Mouse (Mus musculus): ENCODE results near the gene Gm13287. TPM values are rescaled to one million over a fixed set of nuclear protein-coding genes. Genes with fewer than 3 reads are reported as not detected.
"Not testable (repeated sequence)": the region's sequence is repeated elsewhere in the genome, so short reads cannot be mapped to it uniquely, and the experiment has no call there.

Gene Gm13287
- polyA plus RNA-seq, 2 experiments: not detected

DNA sequence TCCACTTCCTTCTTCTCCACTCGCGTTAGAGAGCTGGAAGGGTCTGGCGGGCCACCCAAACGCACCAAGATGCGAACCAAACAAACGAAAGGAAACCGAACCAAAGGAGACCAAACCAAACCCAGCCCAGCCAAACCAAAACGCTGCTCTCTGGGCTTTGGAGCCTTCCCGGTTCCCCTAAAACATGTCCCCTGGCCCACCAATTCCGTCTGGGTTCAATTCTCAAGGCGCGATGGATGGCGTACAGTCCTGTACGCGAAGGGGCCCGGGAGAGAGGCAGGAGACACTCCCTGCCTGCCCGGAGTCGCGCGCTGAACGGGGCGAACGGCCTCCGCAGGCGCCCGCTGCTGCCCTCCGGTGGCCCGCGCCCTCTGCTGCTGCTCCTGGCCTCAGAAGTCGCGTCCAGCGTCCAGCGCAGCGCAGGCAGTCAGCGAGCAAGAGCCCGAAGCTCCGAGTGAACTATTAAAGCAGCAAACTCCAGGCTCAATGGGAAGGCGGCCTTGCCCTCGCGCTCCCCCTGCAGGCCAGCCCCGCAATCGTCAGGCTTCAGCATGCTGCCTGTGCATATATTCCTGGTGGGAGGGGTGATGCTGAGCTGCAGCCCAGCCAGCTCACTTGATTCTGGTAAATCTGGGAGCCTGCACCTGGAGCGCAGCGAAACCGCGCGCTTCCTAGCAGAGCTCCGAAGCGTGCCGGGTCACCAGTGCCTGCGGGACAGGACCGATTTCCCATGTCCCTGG lies 8.9 kb upstream of the Gm13287 start, which contains the start of gene Gm13275:
Gm13275 (plus strand) TSS at position 552 of the 740 bp plus-strand sequence.
- WGBS (ENCODE audit: insufficient replicate concordance): 0% methylated on average over 9 of the region's 52 CpGs
- H3K9ac ChIP-seq (replicated peaks); H3K36me3 ChIP-seq (replicated peaks; ENCODE audit: control insufficient read depth, insufficient read depth, low read depth); H3K9me3 ChIP-seq (ENCODE audit: control insufficient read depth, low read length); DNase-seq (ENCODE audit: low read depth in 3 of 3, low spot score in 3 of 3); H3K4me1 ChIP-seq (replicated peaks; ENCODE audit: control insufficient read depth in 2 of 2, insufficient read depth in 2 of 2, low read length in 1 of 2); H3K4me2 ChIP-seq (ENCODE audit: low read depth); H3K27ac ChIP-seq; ATAC-seq (ENCODE audit: insufficient read depth); H3K4me3 ChIP-seq (ENCODE audit: insufficient read depth in 1 of 2, low read depth in 2 of 2, low read length in 2 of 2); H3K27me3 ChIP-seq (ENCODE audit: control insufficient read depth, insufficient read depth, low read length): not testable (repeated sequence)
- TF ChIP-seq CTCF (IDR thresholded peaks at IDR 0.05; ENCODE audit: low read depth): peak; percentile 43

DNA sequence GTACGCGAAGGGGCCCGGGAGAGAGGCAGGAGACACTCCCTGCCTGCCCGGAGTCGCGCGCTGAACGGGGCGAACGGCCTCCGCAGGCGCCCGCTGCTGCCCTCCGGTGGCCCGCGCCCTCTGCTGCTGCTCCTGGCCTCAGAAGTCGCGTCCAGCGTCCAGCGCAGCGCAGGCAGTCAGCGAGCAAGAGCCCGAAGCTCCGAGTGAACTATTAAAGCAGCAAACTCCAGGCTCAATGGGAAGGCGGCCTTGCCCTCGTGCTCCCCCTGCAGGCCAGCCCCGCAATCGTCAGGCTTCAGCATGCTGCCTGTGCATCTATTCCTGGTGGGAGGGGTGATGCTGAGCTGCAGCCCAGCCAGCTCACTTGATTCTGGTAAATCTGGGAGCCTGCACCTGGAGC lies 6.0 kb upstream of the Gm13287 start, which contains the start of gene Gm13279:
Gm13279 (plus strand) TSS at position 301 of the 400 bp plus-strand sequence.
- no CpG with 5 or more reads among the region's 28 CpGs for WGBS (ENCODE audit: insufficient replicate concordance)
- not testable (repeated sequence) for DNase-seq (ENCODE audit: low read depth in 3 of 3, low spot score in 3 of 3); H3K4me3 ChIP-seq (ENCODE audit: insufficient read depth in 1 of 2, low read depth in 2 of 2, low read length in 2 of 2); H3K4me1 ChIP-seq (replicated peaks; ENCODE audit: control insufficient read depth in 2 of 2, insufficient read depth in 2 of 2, low read length in 1 of 2); H3K27me3 ChIP-seq (ENCODE audit: control insufficient read depth, insufficient read depth, low read length); H3K27ac ChIP-seq; H3K36me3 ChIP-seq (replicated peaks; ENCODE audit: control insufficient read depth, insufficient read depth, low read depth); H3K9ac ChIP-seq (replicated peaks); H3K9me3 ChIP-seq (ENCODE audit: control insufficient read depth, low read length); H3K4me2 ChIP-seq (ENCODE audit: low read depth); ATAC-seq (ENCODE audit: insufficient read depth)

DNA sequence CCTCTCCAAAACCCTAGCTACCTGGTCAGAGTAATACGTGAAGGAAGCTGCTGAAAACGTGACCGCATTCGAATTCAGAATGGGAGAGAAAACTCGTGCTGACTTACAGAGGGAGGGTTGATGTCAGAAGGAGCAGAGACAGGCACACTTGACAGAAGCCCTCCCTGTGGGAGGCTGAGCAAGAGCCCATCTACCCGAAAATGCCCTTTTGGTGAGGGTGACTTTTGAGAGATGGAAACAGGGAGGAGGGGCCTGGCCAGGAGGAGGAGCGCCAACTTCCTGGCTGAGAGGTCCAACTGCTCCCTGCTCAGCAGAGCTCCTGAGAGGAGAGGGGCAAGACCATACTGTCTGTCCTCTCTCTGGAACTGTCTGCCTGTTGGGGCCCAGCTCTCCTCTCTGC lies 3.7 kb upstream of the Gm13287 start, which contains the start of gene Gm13285:
Gm13285 (plus strand) TSS at position 301 of the 400 bp plus-strand sequence.
- not testable (repeated sequence) for H3K36me3 ChIP-seq (replicated peaks; ENCODE audit: control insufficient read depth, insufficient read depth, low read depth); H3K27ac ChIP-seq; ATAC-seq (ENCODE audit: insufficient read depth); H3K27me3 ChIP-seq (ENCODE audit: control insufficient read depth, insufficient read depth, low read length); H3K9me3 ChIP-seq (ENCODE audit: control insufficient read depth, low read length); H3K9ac ChIP-seq (replicated peaks); H3K4me1 ChIP-seq (replicated peaks; ENCODE audit: control insufficient read depth in 2 of 2, insufficient read depth in 2 of 2, low read length in 1 of 2); DNase-seq (ENCODE audit: low read depth in 3 of 3, low spot score in 3 of 3); H3K4me2 ChIP-seq (ENCODE audit: low read depth); H3K4me3 ChIP-seq (ENCODE audit: insufficient read depth in 1 of 2, low read depth in 2 of 2, low read length in 2 of 2)
- WGBS (ENCODE audit: insufficient replicate concordance): 4% methylated on average over 2 of the region's 7 CpGs

DNA sequence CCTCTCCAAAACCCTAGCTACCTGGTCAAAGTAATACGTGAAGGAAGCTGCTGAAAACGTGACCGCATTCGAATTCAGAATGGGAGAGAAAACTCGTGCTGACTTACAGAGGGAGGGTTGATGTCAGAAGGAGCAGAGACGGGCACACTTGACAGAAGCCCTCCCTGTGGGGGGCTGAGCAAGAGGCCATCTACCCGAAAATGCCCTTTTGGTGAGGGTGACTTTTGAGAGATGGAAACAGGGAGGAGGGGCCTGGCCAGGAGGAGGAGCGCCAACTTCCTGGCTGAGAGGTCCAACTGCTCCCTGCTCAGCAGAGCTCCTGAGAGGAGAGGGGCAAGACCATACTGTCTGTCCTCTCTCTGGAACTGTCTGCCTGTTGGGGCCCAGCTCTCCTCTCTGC lies 2.2 kb downstream of the Gm13287 start, which contains the start of gene Gm13288:
Gm13288 (plus strand) TSS at position 301 of the 400 bp plus-strand sequence.
- H3K4me3 ChIP-seq (ENCODE audit: insufficient read depth in 1 of 2, low read depth in 2 of 2, low read length in 2 of 2): 0 out of 4 replicates have a peak within 1 kb of the TSS, but pooled peaks of 1 of the 2 experiments have one; percentile 21
- H3K27me3 ChIP-seq (ENCODE audit: control insufficient read depth, insufficient read depth, low read length); H3K36me3 ChIP-seq (replicated peaks; ENCODE audit: control insufficient read depth, insufficient read depth, low read depth); DNase-seq (ENCODE audit: low read depth in 3 of 3, low spot score in 3 of 3); H3K27ac ChIP-seq; H3K9me3 ChIP-seq (ENCODE audit: control insufficient read depth, low read length); ATAC-seq (ENCODE audit: insufficient read depth); H3K9ac ChIP-seq (replicated peaks); H3K4me1 ChIP-seq (replicated peaks; ENCODE audit: control insufficient read depth in 2 of 2, insufficient read depth in 2 of 2, low read length in 1 of 2): not testable (repeated sequence)
- peak within 1 kb of the TSS; percentile 31; the same call in 1 of the 2 replicates for H3K4me2 ChIP-seq (ENCODE audit: low read depth)
- no CpG with 5 or more reads among the region's 8 CpGs for WGBS (ENCODE audit: insufficient replicate concordance)

DNA sequence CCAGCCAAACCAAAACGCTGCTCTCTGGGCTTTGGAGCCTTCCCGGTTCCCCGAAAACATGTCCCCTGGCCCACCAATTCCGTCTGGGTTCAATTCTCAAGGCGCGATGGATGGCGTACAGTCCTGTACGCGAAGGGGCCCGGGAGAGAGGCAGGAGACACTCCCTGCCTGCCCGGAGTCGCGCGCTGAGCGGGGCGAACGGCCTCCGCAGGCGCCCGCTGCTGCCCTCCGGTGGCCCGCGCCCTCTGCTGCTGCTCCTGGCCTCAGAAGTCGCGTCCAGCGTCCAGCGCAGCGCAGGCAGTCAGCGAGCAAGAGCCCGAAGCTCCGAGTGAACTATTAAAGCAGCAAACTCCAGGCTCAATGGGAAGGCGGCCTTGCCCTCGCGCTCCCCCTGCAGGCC lies 2.7 kb downstream of the Gm13287 start:
- H3K4me1 ChIP-seq (replicated peaks; ENCODE audit: control insufficient read depth in 2 of 2, insufficient read depth in 2 of 2, low read length in 1 of 2); H3K27ac ChIP-seq; H3K9ac ChIP-seq (replicated peaks); ATAC-seq (ENCODE audit: insufficient read depth); H3K9me3 ChIP-seq (ENCODE audit: control insufficient read depth, low read length); H3K27me3 ChIP-seq (ENCODE audit: control insufficient read depth, insufficient read depth, low read length); DNase-seq (ENCODE audit: low read depth in 3 of 3, low spot score in 3 of 3); H3K36me3 ChIP-seq (replicated peaks; ENCODE audit: control insufficient read depth, insufficient read depth, low read depth): not testable (repeated sequence)
- Histone ChIP-seq H3K4me2 (ENCODE audit: low read depth) (peak overlapping the region; percentile 31; the same call in 1 of the 2 replicates), H3K4me3 (ENCODE audit: insufficient read depth in 1 of 2, low read depth in 2 of 2, low read length in 2 of 2) (0 out of 4 replicates have a peak overlapping the region, but pooled peaks of 1 of the 2 experiments have one; percentile 21)
- 0% methylated on average over 12 of the region's 34 CpGs for WGBS (ENCODE audit: insufficient replicate concordance)

Data from liver, embryonic 14.5 days (tissue).